Mouse (Mus musculus): ENCODE results near the gene Slc41a2.

Slc41a2 gene

GRCm38 (mm10) chr10:83320396-83320795 lies 17.3 kb downstream of the Slc41a2 start:
- DNase-seq (ENCODE audit: low read depth, low spot score): no peak

GRCm38 (mm10) chr10:83313033-83313432 lies 24.6 kb downstream of the Slc41a2 start:
- no peak for DNase-seq (ENCODE audit: low read depth, low spot score)

DNA sequence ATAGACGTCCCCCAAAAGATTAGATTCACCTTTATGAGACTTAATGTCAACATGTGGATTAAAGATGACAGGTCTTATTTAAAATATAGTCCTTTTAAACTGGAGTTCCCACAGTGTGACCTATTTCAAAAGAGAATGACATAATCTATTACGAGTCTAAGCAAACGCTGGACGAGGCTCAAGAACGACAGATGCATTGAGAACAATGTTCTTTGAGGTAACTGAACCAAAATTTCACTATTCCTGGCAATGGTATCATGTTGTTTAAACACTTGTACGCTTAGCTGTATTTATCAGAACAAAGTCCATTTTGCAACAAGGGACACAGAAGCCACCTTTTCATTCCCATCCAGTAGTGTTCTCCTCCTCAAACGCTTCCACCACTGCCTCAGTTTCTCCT lies 27.3 kb downstream of the Slc41a2 start:
- no peak for DNase-seq (ENCODE audit: low read depth, low spot score)

- no peak for DNase-seq (ENCODE audit: low read depth, low spot score)
These were observed 36.0 kb downstream of the Slc41a2 start for GRCm38 (mm10) chr10:83301687-83302086.

- no peak for DNase-seq (ENCODE audit: low read depth, low spot score)
These were observed 36.6 kb downstream of the Slc41a2 start for GRCm38 (mm10) chr10:83301054-83301453.

DNA sequence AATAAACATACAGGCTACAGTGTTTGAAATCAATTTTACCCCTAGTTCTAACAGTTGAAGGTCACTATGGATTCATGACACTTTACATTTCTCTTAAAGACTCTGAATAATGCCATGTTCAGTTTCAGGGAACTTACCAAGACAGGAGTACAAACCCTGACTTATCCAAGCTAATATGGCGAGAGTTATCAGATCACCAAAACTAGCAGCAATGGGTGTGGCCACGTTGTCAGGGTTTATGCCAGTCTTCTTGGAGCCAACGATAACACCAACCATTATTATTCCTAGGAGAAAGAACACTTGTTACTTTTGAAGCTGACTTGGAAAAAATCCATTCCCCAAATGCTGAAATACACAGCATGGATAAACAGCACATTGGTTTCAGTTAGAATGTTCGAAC lies 40.7 kb downstream of the Slc41a2 start:
- no peak for DNase-seq (ENCODE audit: low read depth, low spot score)

DNA sequence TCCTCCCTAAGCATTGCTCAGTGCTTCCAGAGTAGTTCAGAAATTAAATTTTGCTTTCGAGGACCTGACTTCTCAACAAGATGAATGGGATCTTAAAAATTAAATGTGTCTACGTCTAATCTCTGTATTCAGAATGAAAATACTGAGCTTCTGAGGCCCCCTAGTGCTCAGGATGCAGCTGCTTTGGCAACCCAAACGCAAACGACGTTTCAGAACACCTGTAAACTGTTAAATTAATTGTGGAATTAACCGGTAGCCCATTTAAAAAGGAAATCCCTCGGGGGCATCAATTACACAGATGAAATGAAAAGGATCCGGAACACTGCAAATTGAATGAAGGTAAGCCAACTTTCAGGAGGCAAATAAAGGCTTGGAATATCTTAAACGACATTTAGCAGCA lies 42.9 kb downstream of the Slc41a2 start:
- DNase-seq (ENCODE audit: low read depth, low spot score): peak; percentile 6

DNA sequence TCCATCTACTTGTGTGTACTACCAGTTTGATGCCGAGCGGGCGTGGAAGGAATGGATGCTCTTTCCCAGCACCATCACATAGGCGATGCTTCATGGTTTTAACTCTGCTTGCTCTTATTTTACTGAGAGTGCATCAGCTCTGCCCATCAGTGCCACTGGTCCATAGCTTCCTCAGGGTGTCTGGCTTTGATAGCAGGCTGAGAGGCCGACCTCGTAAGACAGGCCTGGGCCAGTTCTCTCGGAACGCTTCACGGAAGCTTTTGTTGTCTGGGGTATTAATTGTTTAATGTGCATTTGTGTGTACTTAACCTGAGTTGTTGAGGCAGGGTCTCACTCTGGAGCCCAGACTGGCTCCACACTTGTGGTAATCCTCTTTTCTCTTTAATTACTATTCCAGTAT lies 44.3 kb downstream of the Slc41a2 start:
- DNase-seq (ENCODE audit: low read depth, low spot score): no peak

DNA sequence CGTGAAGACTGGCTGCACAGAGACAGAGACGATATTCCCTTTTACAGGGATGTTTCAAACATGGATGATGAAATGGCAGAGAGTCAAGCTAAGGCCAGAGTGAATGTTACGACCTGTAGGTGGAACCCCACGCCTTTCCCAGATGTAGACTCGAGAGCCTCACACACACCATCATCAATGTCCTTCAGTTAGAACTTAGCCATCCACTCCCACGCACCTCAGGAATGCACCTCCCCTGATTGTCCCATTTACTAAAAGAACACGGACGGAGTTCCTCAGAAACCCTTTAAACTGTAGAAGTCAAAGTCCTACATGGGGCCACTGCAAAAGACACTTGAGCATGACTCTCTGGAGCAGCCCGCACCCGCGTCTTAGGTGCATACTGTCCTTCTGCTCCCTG lies 46.0 kb downstream of the Slc41a2 start:
- DNase-seq (ENCODE audit: low read depth, low spot score): no peak

- no peak for DNase-seq (ENCODE audit: low read depth, low spot score)
These were observed 49.9 kb downstream of the Slc41a2 start for GRCm38 (mm10) chr10:83287828-83288227.

DNA sequence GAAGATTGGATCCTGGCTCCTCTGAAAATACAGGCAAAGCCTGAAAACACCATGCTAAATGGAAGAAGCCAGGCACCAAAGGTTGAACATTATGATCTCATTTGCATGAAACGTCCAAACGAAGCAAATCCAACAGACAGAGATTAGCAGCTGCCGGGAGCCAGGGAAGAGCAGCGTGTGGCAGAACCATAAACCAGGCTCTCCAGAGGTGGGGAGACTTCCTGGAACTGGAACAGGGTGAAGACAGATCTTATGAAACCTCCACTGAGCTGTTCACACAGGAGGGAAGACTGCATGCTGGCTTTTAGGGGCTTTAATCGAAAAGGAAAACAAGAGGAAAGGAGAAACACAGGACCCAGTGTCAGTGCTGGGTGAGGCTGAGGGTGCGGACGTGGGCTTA lies 51.3 kb downstream of the Slc41a2 start:
- DNase-seq (ENCODE audit: low read depth, low spot score): no peak

DNA sequence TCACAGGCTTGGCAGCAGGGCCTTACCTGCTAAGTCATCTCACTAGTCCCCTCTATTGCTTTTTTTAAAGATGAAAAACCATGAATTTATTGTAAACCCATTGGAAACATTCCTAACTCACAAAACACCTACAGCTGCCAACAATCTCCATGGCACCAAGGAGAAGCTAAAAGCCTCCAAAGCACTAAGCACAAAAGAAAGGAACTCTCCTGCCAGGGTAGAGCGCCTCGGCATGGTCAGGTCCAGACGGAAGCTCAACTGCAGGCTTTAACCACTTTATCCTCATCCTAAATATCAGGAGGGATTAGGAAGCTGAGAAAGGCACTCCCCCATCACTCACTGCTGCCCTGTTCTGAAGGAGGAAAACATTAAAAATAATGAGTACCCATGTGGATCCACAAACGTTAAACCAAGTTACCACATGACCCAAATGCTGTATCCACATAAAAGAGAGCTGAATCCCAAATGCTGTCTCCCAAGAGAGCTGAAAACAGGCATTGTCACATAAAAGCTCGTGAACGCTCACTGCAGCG lies 51.9 kb downstream of the Slc41a2 start:
- no peak for DNase-seq (ENCODE audit: low read depth, low spot score)

DNA sequence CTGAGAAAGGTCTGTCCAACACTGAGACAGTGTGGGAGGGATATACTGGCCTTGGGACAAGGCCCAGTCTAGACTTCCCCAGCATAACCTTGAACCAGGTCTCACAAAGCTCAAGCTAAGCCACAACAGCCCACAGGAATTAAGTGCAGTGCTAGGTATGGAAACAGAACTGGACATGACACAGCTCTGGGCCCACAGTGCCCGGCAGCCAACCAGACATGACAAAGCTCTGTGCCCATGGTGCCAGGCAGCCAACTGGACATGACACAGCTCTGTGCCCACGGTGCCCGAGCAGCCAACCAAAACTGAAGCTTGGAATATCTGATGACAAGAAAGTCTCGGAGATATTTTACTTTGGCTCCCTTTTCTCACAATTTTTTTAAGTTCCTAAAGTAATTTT lies 52.8 kb downstream of the Slc41a2 start:
- DNase-seq (ENCODE audit: low read depth, low spot score): no peak

DNA sequence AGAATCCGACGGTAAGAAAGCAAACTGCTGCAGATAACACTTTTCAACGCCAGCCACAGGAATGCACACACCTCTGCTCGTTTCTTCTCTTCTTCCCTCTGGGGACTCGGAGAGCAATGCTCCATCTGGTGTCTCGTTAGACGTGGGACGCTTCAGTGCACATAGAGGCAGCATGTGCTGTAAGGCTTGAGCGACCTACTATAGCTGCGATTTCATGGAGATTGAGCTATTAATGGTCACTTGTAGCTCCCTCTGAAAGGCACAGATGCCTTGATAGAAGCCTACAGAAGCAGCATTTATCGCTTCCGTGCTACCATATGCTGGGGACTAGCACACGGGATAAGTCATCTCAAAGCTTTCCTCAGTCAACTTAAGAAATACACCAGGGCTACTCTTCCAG lies 71.0 kb downstream of the Slc41a2 start:
- DNase-seq (ENCODE audit: low read depth, low spot score): no peak

DNA sequence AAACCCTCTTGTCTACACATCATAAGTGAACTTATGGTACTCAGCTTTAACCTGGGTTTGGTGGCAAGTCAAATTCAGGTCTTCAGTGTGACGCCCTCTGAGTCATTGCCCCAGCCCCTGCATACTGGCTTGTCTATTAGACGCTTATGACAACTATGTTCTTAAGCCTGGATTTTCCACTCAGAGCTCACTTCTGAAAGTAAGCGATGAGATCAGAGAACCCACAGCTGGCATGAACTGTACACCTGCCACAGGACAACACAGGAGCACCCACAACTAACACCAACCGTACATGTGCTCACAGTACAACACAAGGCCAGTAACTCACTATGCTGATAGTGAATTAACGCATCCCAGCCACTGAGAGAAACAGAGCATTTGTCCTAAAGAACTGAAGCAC lies 71.4 kb downstream of the Slc41a2 start:
- no peak for DNase-seq (ENCODE audit: low read depth, low spot score)

GRCm38 (mm10) chr10:83264680-83265079 lies 73.0 kb downstream of the Slc41a2 start:
- no peak for DNase-seq (ENCODE audit: low read depth, low spot score)

DNA sequence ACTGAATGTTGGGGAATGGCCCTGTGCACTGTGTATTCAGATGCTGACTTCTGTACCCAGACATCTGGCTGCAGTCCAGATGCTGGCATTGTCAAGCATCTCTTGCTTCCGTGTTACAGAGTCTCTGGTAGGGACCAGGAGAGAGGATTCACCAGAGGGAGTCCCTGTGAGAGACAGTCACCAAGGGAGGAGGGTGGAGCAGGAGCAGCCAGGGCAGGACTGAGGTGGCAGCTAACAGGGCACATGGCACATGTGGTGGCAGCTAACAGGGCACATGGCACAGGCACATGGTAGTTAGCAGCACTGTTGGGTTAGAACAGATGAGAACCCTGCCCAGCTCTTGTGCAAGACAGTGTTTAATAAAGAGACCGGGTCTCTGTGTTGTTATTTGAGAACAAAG lies 73.6 kb downstream of the Slc41a2 start:
- DNase-seq (ENCODE audit: low read depth, low spot score): no peak

- DNase-seq (ENCODE audit: low read depth, low spot score): no peak
These were observed 76.4 kb downstream of the Slc41a2 start for GRCm38 (mm10) chr10:83261264-83261663.

DNA sequence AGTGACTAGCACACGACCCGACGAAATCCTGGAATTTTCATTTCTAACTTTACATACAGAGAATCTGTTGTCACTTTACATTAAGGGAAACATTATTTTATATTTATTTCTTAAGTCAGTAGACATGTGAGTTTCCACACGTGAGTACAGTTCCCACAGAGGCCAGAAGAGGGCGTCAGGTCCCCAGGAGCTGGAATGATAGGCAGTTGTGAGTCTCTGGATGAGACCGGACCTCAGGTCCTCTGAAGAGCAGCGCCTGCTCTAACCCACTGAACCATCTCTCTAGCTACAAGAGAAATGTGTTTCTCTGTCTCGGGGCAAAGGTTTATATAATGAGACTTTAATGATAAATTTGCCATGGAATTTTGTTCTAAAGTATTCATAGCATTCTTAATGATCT lies 86.3 kb downstream of the Slc41a2 start:
- DNase-seq (ENCODE audit: low read depth, low spot score): no peak

DNA sequence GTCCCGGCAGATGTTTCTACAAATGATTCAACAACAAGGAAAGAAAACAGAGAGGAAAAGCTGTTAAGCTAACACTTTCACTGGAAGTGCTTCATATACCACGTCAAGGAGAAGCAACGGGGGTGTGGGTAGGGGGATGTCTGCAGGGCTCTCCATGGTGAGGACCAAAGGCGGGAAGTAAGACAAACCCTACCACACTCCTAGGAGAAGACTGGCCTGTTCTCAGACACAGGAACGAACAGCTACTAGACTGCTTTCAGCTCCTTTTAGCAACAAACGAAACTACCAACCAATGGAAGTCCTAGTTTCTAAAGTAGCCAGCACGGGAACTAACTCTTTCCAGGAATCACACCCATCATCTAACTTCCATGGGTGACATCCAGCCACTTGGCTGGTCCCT lies 89.6 kb downstream of the Slc41a2 start:
- DNase-seq (ENCODE audit: low read depth, low spot score): no peak

DNA sequence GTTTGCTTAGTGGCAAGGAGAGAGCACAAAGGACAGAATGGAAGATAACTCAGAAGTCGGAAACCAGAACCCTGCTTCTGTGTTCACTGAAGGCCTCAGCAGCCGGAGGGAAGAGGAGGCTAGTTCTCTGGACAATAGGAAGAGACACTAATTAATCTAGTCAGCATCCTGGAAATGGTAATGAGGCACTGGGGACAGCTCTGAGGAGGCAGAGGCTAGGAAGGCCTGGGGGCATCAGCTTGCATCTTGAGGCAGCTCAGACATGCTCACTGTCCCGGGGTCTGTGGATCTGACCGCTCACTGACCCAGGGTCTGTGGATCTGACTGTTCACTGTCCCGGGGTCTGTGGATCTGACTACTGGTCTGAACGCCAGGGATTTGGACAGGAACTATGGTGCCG lies 92.0 kb downstream of the Slc41a2 start:
- no peak for DNase-seq (ENCODE audit: low read depth, low spot score)

DNA sequence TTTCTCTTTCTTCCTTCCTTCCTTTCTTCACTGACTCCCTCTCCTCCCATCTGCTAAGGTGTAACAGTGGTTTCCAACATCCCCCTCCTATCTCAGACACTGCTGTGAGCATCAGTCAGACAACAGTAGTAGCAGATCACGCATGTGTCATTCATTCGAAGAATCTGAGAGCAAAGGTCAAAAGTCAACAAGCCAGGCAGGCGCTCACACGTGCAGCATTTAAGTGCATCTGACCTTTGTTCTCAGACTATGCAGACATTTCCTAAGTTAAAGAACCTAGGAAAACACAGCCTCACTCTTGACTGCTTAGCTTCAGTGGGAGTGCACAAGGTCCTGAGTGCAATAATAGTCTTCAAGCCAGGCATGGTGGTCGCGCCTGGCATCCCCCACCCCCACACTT lies 93.6 kb downstream of the Slc41a2 start:
- no peak for DNase-seq (ENCODE audit: low read depth, low spot score)

DNA sequence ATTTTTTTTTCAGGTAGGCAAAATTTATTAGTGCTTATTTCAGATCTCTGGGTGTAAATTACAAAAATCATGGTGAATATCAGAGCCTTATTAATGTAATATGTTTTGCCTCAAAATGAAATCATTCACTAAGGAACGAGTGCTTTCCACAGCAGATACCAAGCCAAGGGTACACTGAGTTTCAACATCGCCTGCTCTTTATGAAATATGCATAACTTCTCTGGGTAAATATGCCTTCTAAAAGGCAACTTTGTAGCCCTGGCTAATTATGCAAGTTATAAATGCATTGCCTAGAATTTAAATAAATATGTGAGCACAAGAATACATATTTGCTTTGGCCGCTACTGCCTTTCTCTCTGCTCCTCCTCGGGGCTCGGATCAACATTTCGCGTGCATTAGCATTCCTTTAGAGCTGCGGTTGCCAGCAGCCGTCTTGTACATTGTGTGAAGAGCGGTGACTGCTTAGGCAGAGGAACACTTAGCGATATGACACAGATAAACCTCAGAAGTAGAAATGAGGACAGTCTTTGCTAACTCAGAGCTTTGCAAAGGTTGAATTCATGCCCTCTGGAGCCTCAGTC lies 95.5 kb downstream of the Slc41a2 start:
- no peak for DNase-seq (ENCODE audit: low read depth, low spot score)

DNA sequence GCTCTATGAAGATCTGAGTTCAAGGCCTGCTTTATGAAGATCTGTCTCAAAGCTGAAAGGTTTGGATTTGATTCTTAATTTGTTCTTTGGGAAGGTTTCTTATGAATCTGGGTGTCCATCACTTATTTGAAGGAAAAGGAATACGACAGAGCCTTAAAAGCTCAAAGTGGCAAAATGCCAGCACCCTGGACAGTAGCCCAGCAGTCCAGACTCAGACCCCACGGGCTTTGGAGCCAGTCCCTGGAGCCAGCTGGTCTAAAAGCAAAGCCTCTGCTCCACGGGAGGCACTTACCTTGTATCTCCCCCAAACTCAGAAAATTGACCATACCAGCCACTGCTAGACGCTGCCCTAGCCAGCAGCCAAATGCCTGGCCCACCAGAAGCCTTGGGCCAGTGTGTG lies 103.3 kb downstream of the Slc41a2 start:
- no peak for DNase-seq (ENCODE audit: low read depth, low spot score)

All from CD4-positive helper T cell, adult 2 months (primary cell).